Mouse (Mus musculus): ENCODE results near the gene Cenpx. TPM values are rescaled to one million over a fixed set of nuclear protein-coding genes. Genes with fewer than 3 reads are reported as not detected.

Gene Cenpx
- polyA plus RNA-seq, 1 experiment from 2014 or later = 21.7 TPM

DNA sequence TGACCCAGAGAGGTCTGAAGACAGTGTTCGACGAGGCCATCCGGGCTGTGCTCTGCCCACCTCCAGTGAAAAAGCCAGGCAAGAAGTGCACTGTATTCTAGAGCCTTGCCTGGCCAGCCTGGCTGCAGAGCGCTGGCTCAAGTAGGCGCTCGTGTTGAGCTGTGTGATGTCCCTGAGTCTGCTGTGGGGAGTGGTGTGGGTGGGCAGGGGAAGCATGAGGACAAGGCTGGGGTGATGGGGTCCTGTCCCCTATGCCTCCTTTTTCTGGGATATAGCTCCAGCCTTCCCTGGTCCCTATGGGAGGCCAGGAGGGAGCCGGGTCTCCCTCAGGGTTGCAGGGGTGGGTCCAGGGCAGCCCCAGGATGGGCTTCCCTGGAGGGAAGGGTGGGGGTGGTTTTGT is 10.0 kb upstream of the Cenpx start:
- ATAC-seq (no peak), DNase-seq (ENCODE audit: low read depth, low spot score) (no peak)
- POLR2A ChIA-PET = no interaction called here
- in situ Hi-C loops (cut with MboI; ENCODE audit: low pct_unique_long_range_greater_than_20kb) = no loop called here
- CTCF ChIA-PET = interaction anchor here (1.0 to 7.6 kb wide), 2 partner anchors 50 to 76 kb away, joined by 6 to 81 read pairs; no protein-coding TSS in a partner anchor
- no peaks in the 10 kb centered on the region for H3K27me3 ChIP-seq
- TF ChIP-seq CTCF (IDR thresholded peaks at IDR 0.05) = no peak

- DNase-seq (ENCODE audit: low read depth, low spot score) = no peak
- POLR2A ChIA-PET = no interaction called here
- no peak for TF ChIP-seq CTCF (IDR thresholded peaks at IDR 0.05)
- CTCF ChIA-PET = interaction anchor here (1.0 to 7.6 kb wide), 3 partner anchors 9 to 77 kb away, joined by 4 to 81 read pairs (median 6); partner anchors contain the start of gene Cbr2
- ATAC-seq = no peak
- H3K27me3 ChIP-seq = no peaks in the 10 kb centered on the region
- in situ Hi-C loops (cut with MboI; ENCODE audit: low pct_unique_long_range_greater_than_20kb) = no loop called here
Observed at GRCm38 (mm10) chr11:120722761-120723382, 9.3 kb upstream of the Cenpx start.

- no peak for TF ChIP-seq CTCF (IDR thresholded peaks at IDR 0.05)
- DNase-seq (ENCODE audit: low read depth, low spot score) (no peak), ATAC-seq (no peak)
- CTCF ChIA-PET = interaction anchor here (1.5 to 7.6 kb wide), 2 partner anchors 10 to 51 kb away, joined by 4 to 81 read pairs; partner anchors contain the start of gene Cbr2
- H3K27me3 ChIP-seq = no peaks in the 10 kb centered on the region
- POLR2A ChIA-PET = no interaction called here
- in situ Hi-C loops (cut with MboI; ENCODE audit: low pct_unique_long_range_greater_than_20kb) = no loop called here
Observed at GRCm38 (mm10) chr11:120722067-120722630, 8.6 kb upstream of the Cenpx start.

DNA sequence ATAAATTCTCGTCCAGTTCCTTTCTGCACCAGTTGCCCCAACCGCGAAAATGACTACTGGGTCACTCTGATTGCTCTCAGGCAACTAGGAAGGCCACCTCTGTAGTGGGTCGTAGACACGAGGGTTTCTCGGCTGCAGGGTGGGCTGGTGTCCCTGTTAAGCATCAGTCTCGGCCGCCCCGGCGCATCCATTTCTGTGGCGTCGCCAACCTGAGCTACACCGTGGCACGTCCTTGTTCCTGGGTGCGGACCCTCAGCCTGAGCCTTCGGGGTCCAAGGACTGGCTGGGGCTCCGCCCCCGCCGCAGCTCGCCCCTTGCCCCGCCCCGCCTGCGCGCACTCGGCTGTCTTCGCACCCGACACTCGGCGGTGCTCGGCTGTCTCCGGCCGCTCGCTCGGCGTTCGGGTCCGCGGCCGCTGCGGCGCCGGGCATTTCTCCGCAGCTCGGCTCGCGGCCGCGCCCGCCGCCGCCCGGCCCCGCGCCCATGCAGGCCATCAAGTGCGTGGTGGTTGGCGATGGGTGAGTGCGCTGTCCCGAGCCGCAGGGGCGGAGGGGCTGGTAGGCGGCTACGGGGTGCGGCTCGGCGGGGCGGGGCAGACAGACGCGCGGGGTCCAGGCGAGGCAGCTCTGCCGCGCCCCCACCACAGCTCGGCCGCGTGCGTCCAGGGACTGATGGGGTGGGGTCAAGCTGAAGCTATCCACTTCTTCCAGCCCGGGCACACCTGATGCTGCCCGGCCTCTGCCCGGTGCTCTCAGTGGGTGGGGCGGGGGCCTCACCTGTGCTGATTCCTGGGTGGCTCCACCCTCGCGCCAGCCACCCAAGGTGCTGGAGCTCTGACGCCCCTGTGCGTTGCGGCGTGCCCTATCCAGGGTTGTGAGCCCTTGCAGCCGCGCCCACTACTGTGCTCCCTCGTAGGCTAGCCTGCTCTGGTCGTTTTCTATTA is 7.9 kb upstream of the Cenpx start, which contains the start of gene Rac3:
Rac3 (plus strand) TSS at position 347 of the 943 bp plus-strand sequence.
- no peak for TF ChIP-seq CTCF (IDR thresholded peaks at IDR 0.05)
- no peaks in the 10 kb centered on the region for H3K27me3 ChIP-seq
- ChIA-PET CTCF (interaction anchor here (0.6 to 7.6 kb wide), 6 partner anchors 8 to 79 kb away, joined by 3 to 81 read pairs (median 4); partner anchors contain the start of gene Cbr2), POLR2A (no interaction called here)
- in situ Hi-C loops (cut with MboI; ENCODE audit: low pct_unique_long_range_greater_than_20kb) = no loop called here
- ATAC-seq (no peak), DNase-seq (ENCODE audit: low read depth, low spot score) (no peak)

GRCm38 (mm10) chr11:120720450-120720849 is 6.9 kb upstream of the Cenpx start:
- CTCF ChIA-PET = interaction anchor here (0.6 to 7.6 kb wide), 8 partner anchors 9 to 80 kb away, joined by 3 to 81 read pairs (median 3); no protein-coding TSS in a partner anchor
- in situ Hi-C loops (cut with MboI; ENCODE audit: low pct_unique_long_range_greater_than_20kb) = no loop called here
- ATAC-seq (no peak), DNase-seq (ENCODE audit: low read depth, low spot score) (no peak)
- POLR2A ChIA-PET = interaction anchor here (0.6 to 1.2 kb wide), 3 partner anchors 26 to 80 kb away, joined by 3 to 4 read pairs (median 3); no protein-coding TSS in a partner anchor
- TF ChIP-seq CTCF (IDR thresholded peaks at IDR 0.05) = no peak
- H3K27me3 ChIP-seq = no peaks in the 10 kb centered on the region

DNA sequence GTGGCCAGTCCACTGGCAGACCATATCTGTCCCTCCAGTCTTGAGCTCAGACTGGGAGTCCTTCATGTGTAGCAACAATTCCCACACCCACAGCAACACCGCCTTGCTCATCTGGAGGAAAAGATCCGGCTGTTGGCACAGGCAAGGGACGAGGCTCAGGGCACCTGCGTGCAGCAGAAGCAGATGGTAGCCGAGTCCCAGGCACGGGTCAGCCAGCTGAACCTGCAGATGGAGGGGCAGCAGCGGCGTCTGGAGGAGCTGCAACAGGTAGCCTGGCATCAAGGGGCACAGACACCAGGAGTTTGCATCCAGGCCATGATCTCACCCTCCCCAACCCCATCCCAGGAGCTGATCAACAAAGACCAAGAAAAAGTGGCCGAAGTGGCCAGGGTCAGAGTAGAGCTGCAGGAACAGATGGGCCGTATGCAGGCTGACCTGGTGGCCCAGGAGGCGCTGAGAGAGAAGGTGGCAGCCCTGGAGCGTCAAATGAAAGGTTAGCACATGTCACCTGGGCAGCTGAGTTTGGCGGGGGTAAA is 6.4 kb upstream of the Cenpx start:
- no peaks in the 10 kb centered on the region for H3K27me3 ChIP-seq
- ChIA-PET POLR2A (interaction anchor here (0.6 to 1.2 kb wide), 3 partner anchors 26 to 80 kb away, joined by 3 to 4 read pairs (median 3); no protein-coding TSS in a partner anchor), CTCF (interaction anchor here (0.9 to 7.6 kb wide), 5 partner anchors 15 to 67 kb away, joined by 3 to 81 read pairs (median 3); no protein-coding TSS in a partner anchor)
- ATAC-seq (no peak), DNase-seq (ENCODE audit: low read depth, low spot score) (no peak)
- no peak for TF ChIP-seq CTCF (IDR thresholded peaks at IDR 0.05)
- in situ Hi-C loops (cut with MboI; ENCODE audit: low pct_unique_long_range_greater_than_20kb) = no loop called here

- POLR2A ChIA-PET = interaction anchor here (1.2 kb wide), 1 partner anchor 81 kb away, joined by 4 read pairs; no protein-coding TSS in a partner anchor
Observed at GRCm38 (mm10) chr11:120719242-120719641, 5.7 kb upstream of the Cenpx start.

DNA sequence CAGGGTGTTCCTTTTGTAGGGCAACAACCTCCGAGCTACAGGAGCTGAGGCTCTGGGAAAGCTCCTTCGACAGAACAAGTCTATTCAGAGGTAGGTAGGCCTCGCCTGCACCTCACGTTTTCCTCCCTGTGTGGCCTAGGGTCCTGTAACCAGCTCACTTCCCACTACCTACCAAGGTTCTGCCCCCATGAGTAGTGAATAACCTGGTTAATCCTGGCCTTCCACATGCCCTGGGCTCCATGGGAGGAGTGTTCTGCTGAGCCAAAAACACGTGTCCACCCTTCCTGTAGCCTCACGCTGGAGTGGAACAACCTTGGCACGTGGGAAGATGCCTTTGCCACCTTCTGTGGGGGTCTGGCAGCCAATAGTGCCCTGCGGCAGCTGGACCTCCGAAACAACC is 1.6 kb upstream of the Cenpx start:
- no peak for TF ChIP-seq CTCF (IDR thresholded peaks at IDR 0.05)
- no peaks in the 10 kb centered on the region for H3K27me3 ChIP-seq
- ATAC-seq (no peak), DNase-seq (ENCODE audit: low read depth, low spot score) (no peak)
- ChIA-PET POLR2A (no interaction called here), CTCF (interaction anchor here (1.2 to 3.9 kb wide), 2 partner anchors 11 to 61 kb away, joined by 3 to 28 read pairs; no protein-coding TSS in a partner anchor)
- in situ Hi-C loops (cut with MboI; ENCODE audit: low pct_unique_long_range_greater_than_20kb) = no loop called here

More at GRCm38 (mm10) chr11:120719242-120719641, 5.7 kb upstream of the Cenpx start:
- no peaks in the 10 kb centered on the region for H3K27me3 ChIP-seq
- in situ Hi-C loops (cut with MboI; ENCODE audit: low pct_unique_long_range_greater_than_20kb) = no loop called here
- TF ChIP-seq CTCF (IDR thresholded peaks at IDR 0.05) = no peak
- CTCF ChIA-PET = interaction anchor here (7.6 kb wide), 1 partner anchor 54 kb away, joined by 81 read pairs; no protein-coding TSS in a partner anchor
- DNase-seq (ENCODE audit: low read depth, low spot score) (no peak), ATAC-seq (no peak)

GRCm38 (mm10) chr11:120714546-120714945 is 1.0 kb upstream of the Cenpx start:
- DNase-seq (ENCODE audit: low read depth, low spot score) = no peak
- ChIA-PET CTCF (interaction anchor here (1.4 to 3.9 kb wide), 5 partner anchors 55 to 86 kb away, joined by 3 to 28 read pairs (median 7); no protein-coding TSS in a partner anchor), POLR2A (interaction anchor here (1.1 kb wide), 1 partner anchor 73 kb away, joined by 3 read pairs; no protein-coding TSS in a partner anchor)
- TF ChIP-seq CTCF (IDR thresholded peaks at IDR 0.05) = no peak
- H3K27me3 ChIP-seq = no peaks in the 10 kb centered on the region
- ATAC-seq = no peak
- in situ Hi-C loops (cut with MboI; ENCODE audit: low pct_unique_long_range_greater_than_20kb) = loop anchor here (5.0 kb wide), 2 partner anchors 57 to 87 kb away; partner anchors contain the start of gene Sirt7
